Mouse (Mus musculus) lung, adult 2 months (tissue): Measurements from ENCODE around the gene Rabif.

Experiments used
- CTCF ChIP-seq: fragments of 200-500 bp; IDR thresholded peaks from 2 replicates; pipeline ENCODE4 v1.5.1; 2011; ENCODE audit warnings: mild to moderate bottlenecking, low read length, control low read depth; ENCODE audit not compliant: insufficient read depth
- POLR2A ChIP-seq: fragments of 200-500 bp; IDR thresholded peaks from 2 replicates; pipeline ENCODE4 v1.6.1; 2011; ENCODE audit warnings: low read depth, mild to moderate bottlenecking, control low read depth, low read length, borderline replicate concordance; ENCODE audit errors: extremely low read depth

DNA sequence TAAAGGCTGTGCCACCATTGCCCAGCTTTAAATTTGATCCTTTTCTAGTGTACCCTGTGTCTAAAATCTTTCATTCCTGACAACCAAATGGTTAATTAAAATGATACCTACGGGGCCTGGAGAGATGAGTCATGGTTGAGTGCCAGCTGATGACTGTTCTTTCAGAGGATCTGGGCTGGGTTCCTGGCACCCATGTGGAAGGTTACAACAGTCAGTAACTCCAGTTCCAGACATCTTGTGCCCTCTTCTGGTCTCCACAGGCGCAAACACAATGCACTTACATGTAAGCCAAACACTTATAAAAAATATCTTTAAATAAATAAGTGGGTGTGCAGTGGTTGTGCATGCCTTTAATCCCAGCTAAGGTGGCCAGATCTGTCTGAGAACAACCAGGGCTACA is 952 bp upstream of the Rabif start:
- TF ChIP-seq CTCF: no peak
- TF ChIP-seq POLR2A: no peak
